Mouse (Mus musculus) CD8-positive naive resting alpha-beta T cell, adult 2 months (primary cell): ENCODE data around the gene C1s1.
A peak's percentile ranks its signal among the peaks of the same experiment; 100 is the strongest.
"Not testable (repeated sequence)": the region's sequence is repeated elsewhere in the genome, so short reads cannot be mapped to it uniquely, and the experiment has no call there.

Experiments
- DNase-seq, 2 experiments: peaks; one replicate each; pipeline ENCODE4 v3.0.0; 2022; ENCODE audit warnings: low read depth in 2 of 2, low spot score in 2 of 2

The C1s1 gene

DNA sequence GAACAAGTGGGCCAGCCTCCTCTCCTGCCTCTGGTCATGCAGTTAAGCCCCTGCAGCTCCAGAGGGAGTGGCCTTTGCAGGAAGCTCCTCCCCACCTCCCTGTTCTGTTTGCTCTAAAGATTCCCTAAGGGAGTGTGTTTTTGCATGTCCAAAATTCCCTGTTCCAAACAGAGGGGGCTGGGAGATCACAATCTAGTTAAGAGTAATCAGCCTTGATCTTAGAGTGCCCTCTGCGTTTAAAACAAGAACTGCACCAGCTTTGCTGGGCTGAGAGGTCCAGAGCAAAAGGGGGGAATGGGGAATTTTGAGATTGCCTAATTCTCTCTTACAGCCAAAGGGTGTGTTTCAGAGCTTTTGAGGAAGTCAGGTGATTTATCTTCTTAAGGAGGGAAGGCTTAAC, at the start of gene C1s1:
Gene C1s1, minus strand, starts transcription at position 76 of the 400 bp plus-strand sequence.
- not testable (repeated sequence) for DNase-seq

DNA sequence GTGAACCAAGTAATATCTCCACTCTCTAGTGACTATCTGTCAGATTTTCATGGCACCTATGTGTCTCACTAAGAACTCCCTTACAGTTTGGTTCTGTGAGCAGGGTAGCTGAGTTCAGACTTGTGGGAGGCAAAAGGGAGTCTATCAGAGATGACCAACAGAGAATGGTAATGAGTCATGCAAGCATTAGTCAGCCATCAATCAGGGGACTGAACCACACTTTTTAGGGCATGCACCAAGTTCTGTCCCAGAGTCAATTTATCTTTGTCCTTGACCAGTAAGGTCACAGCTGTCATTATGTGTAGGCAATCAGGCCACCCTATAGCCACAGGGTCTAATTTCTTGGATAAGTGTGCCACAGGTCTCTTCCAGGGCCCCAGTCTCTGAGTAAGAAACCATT, 46.6 kb upstream of the C1s1 start:
- no peak for DNase-seq

DNA sequence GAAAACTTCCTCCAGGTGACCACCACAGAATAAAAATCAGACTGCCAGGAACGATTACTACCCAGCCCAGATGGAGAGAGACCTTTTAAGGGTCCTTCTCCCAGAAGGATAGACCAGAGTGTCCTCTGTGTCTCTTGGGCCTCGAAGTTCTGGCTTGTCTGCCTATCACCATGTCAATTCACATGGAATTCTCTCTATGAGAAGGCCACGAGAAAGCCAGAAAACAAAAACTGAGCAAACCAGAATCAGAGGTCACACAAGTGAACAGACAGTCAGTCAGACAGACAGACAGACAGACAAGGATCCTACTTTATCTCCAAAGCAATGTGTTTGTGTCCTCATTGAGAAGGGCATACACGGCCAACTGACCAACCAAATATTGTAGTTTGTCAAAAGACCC, 44.1 kb upstream of the C1s1 start:
- DNase-seq, result no peak

DNA sequence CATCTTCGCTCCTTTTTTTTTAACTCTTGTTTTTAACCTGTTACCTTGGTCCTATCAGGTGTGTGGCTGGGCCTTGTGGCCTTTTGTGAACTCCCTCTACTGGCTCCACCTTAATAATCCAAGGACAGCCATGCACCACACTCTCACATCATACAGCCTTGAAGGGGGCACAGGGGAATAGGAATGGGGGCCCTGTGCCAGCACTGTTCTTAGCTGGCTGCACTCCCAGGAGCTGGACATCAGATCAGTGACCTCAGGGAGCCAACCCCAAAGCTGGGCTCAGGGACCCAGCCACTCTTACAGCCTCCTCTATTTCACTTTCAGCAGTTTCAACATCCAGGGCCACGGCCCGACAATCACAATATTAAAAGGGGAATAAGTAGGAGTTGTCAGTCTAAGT, 43.6 kb upstream of the C1s1 start:
- DNase-seq, result no peak

DNA sequence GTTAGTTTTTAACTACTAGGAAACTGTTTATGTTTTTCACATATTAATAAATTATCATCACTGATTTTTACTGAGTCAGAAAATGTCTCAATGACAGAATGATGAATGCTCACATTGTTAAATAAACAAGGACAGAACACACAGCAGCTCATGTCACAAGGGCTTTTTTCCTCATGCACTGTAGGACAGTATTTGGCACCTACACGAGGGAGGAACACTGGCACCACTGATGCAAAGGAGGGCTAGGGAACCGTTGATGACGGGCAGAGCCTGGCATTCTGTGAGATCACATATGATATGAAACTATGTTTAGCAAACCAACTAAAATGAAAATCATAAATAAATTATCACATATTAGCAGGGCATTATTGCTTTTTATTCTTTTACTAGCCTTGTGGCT, 42.8 kb upstream of the C1s1 start:
- DNase-seq, result no peak

DNA sequence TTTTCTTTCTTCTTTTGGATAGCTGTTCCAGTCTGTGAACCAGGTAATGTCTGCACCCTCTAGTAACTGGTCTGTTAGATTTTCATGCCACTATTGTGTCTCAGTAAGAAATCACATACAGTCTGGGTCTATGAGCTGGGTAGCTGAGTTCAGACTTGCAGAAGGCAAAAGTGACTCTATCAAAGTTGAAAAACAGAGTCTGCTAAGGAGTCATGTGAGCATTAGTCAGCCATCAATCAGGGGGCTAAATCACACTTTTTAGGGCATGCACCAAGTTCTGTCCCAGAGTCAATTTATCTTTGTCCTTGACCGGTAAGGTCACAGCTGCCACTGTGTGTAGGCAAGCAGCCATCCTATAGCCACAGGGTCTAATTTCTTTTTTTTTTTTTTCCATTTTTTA, 40.1 kb upstream of the C1s1 start:
- no peak for DNase-seq

DNA sequence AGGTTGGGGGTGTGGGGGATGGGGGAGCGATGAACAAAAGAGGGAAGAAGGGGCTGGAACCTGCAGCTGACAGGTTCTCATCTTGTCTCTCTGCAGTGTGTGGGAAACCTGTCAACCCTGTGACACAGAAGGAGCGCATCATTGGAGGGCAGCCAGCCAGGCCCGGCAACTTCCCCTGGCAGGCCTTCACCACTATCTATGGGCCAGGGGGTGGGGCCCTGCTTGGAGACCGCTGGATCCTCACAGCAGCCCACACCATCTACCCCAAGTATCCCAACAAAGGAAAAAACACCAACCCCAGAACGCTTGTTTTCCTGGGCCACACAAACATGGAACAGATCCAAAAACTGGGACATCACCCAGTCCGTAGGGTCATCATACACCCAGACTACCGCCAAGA, 38.0 kb upstream of the C1s1 start:
- DNase-seq, result not testable (repeated sequence)

DNA sequence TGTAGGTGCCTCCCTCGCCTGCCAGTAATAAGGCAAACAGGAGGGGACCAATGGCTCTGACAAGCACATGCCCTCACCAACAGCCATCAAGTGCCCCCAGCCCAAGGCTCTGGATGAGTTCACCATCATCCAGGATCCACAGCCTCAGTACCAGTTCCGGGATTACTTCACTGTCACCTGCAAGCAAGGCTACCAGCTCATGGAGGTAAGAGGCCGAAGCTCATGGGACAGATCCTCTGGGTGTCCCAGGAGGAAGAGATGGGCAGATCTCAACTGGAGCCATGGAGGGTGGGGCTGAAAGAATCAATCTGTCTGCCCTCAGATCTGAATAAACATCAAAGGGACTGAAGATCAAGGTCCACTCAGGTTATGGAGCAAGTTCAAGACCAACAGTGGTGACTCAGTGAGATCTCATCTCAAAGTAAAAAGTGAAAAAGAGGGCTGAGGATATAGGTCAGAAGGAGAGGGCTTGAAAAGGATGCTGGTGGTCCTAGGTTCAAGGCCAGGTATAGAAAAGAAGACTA, 33.1 kb upstream of the C1s1 start:
- DNase-seq, result not testable (repeated sequence)

DNA sequence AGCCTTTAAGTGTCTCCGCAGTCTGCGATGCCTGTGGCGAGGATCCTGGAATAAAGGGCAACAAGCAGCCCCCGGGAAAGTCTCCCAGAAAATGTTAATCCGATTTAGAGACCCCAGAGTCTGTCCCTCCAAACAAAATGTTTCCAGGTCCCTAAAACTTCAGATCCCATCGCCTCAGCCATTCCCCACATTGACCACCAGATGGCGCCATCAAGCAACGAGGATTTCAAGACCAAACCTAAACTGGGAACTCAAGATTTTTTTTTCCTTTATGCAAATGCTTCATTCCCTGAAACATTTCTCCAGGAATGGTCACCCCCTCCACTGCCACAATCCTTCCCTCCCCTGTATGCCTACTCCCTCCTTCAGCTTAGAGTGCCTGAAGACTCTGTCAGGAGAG, 27.9 kb upstream of the C1s1 start, which contains the start of gene C1rb:
Gene C1rb, plus strand, starts transcription at position 269 of the 400 bp plus-strand sequence.
- DNase-seq, result peak; percentile 38 to 50

DNA sequence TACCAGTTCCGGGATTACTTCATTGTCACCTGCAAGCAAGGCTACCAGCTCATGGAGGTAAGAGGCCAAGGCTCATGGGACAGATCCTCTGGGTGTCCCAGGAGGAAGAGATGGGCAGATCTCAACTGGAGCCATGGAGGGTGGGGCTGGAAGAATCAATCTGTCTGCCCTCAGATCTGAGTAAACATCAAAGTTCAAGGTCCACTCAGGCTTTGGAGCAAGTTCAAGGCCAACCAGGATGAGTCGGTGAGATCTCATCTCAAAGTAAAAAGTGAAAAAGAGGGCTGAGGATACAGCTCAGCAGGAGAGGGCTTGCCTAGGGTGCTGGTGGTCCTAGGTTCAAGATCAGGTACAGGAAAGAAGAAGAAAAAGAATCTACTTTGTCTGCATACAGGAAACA, 19.5 kb upstream of the C1s1 start:
- not testable (repeated sequence) for DNase-seq

DNA sequence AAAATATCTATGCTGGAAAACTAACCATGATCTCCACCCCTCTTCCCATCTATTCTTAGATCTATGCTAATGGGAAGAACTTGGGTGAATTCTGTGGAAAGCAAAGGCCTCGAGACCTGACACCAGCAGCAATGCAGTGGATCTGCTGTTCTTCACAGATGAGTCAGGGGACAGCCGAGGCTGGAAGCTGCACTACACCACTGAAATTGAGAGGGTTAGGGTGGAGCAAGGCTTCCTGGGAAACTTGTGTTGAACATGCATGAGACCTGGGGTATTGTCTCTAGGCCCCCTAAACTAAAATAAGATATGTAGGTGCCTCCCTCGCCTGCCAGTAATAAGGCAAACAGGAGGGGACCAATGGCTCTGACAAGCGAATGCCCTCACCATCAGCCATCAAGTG, 19.0 kb upstream of the C1s1 start:
- DNase-seq, result not testable (repeated sequence)

DNA sequence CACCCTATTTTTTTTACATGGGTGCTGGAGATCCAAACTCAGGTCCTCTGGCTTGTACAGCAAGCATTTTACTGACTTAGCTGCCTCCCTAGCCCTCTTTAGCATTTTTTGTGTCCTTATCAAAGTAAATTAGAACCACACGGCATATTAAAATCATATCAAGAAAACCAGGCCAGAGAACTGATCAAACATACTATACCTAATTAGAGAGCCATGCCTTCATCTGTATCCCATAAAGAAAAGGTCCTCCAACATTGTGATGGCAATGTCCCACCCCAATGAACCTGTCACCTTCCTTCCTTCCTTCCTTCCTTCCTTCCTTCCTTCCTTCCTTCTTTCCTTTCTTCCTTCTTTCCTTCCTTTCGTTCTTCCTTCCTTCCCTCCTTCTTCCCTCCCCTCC, 13.8 kb upstream of the C1s1 start:
- not testable (repeated sequence) for DNase-seq

DNA sequence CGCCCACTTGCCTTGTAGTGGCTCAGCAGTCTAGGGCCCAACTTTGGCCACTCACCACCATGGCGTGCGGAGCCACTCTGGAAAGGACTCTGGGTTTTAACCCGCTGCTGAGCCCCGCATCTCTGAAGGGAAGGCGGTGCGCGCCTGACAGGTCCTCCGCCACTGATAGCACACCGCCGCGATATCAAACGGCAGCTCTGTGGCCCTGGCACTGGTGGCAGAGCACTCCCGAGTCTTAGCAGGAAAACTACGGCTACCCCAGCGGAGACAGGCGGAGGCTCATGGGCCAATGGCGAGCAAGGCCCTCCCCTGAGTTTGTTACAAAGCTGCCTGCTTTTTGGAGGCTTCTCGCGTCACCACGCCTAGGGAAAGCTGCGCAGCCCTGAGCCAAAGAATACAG, 10.6 kb upstream of the C1s1 start:
- no peak for DNase-seq

DNA sequence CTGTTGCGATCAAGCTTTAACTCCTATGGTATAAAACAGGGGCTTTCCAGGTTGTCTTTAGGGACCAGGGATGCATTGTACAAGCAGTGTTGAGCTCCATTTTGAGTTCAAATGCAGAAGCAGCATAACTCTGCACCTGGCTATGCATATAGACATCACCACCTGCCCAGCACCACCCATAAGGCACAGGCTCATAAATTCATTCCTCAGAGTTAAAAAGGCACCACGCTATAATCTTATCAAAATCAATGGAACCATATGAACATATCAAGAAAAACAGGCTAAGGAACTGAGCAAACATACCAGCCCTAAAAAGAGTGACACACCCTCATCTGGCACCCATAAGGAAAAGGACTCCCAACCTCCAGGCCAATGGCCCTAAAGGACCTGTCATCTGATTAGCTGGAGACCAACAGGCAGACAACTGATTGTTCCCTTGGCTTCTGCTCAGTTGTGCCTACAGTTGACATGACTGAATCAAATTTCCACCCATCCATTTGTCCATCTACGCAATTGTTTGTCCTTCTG, 6.9 kb upstream of the C1s1 start:
- DNase-seq, result no peak

DNA sequence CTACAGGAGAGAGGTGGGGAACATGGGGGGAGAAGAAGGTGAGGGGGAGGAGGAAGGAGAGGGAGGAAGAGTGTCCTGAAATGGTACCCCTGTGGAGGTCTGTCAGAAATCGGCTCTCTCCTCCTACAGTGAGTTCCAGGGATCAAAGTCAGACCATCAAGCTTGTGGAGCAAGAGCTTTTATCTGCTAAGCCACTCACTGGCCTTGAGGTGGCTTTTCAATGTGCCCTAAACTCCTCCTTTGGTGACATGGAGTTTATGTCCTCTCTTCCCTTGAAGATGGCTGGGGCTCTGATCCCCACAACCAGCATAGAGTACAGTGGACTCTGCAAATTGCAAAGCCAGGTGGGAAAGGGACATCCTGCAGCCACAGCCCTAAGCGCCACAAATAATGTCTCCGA, 5.8 kb upstream of the C1s1 start:
- not testable (repeated sequence) for DNase-seq

DNA sequence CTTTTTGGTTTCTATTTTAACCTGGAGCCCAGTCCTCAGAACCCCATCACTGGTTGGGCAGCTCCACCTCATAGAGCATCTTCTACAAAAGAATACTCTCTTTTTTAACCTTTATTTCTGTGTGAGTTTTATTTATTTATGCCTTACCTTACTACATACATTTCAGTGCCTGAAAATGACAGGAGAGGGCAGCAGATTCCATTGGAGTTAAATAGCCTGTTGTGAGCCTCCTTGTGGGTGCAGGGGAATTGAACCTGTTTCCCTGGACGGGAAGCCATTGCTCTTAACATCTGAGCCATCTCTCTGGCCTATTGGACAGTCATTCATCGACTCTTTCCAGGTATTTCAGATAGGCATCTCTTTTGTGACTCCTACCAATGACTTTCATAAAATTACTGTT, 3.3 kb upstream of the C1s1 start:
- no peak for DNase-seq

DNA sequence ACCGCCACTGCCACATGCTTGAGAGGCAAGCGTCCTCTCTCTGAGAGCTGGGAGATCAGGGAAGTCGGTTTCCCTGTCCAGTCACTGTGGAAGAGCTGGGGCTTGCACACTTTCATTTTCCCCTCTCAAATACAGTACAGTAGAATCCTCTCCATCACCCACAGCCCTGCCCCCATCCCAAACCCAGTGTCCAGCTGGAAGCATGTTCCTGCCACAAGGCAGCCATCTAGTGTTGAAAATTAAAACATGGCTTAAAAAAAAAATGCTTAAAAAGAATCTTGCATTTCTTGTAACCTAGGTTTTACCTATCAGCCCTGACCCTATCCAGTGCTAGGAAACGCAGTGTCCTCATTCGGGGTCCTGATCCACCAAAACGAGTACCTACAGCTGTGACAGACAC, 2.3 kb upstream of the C1s1 start:
- no peak for DNase-seq

DNA sequence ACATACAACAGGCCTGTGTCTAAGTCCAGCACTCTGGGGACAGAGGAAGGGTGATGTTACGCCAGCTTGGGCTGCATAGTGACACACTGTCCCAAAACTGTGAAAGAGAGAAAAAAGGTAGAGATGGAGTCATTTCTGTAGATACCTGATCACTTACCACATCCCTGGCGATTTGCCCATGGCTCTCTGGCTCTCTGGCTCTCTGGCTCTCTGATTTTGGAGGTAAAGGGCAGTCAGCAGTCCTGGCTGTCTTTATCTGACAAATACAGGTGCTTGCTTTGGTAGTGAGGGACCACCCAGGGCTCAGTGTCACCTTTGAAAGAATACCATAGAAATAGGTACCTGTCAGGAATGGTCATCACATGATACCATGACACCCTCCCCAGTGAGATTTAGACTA, 983 bp downstream of the C1s1 start:
- not testable (repeated sequence) for DNase-seq

DNA sequence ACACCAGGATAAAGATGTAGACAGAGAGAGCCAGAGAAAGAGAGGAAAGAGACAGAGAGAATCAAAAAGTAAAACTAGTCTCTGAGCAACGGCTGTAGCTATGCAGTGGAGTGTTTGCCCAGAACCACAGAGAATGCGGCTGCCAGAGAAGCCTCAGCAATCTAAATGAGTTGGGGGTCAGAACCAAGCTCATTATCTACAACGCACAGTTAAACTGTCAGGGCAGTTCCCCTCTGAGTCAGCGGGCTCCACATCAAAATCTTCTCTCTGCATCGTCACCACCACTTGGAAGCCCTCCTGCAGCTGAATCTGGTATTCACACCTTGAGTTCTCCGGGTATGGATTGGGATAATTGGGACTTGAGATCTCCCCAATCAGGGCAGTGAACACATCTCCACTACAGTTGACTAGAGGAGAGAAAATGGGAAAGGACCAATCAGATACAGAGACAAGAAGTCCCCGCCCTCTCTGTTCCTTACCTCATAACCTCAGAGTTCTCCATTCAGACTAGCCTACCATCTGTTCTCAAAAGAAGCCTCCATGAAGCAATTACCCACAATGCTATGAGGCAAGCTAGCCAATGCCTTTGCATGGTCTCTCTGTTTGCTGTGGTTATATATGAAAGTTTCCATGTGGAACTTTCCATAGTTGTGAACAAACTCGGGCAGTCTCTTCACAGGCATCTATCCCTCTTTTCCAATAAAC, 5.9 kb downstream of the C1s1 start:
- DNase-seq, result not testable (repeated sequence)

DNA sequence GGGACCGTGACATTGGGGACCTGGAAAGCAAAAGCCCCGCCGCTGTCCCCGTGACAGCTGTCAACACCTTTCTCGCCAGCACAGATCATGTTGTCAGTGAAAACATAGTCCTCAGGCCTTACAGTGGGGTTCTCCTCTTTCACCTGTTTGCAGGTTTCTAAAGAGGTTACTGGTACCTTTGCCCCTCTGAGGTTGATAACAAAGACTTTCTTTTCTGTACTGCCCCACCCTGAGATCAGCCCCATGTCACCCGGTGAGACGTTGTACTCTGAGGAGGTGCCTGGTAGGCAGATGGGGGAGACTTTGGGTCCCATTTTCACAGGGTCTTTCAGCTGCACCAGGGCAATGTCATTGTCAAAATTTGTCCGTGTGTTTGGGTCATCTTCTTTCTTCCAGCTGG, 11.1 kb downstream of the C1s1 start:
- DNase-seq, result no peak

DNA sequence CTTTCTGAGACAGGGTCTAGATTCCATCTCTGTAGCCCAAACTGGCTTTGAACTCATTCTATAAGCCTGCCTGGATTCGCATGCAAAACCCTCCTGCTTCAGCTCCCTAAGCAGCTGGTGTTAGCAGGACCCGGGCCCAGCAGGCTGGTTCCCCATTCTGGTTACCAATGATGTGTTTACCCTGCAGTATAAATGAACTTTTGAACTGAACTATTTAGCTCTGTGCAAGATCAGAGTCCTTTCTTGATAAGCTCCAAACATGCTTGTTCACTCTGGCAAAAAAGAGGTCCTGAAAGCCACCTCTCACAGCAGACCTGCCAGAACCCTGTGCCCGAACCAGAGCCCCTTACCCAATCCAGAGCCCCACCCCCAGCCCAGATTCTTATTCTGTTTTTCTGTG, 14.3 kb downstream of the C1s1 start:
- no peak for DNase-seq

DNA sequence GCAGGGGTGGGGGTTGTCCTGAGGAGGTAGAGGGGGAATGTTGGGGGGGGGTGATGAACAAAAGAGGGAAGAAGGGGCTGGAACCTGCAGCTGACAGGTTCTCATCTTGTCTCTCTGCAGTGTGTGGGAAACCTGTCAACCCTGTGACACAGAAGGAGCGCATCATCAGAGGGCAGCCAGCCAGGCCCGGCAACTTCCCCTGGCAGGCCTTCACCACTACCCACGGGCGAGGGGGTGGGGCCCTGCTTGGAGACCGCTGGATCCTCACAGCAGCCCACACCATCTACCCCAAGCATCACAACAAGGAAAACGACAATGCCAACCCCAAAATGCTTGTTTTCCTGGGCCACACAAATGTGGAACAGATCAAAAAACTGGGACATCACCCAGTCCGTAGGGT, 20.1 kb downstream of the C1s1 start:
- not testable (repeated sequence) for DNase-seq

DNA sequence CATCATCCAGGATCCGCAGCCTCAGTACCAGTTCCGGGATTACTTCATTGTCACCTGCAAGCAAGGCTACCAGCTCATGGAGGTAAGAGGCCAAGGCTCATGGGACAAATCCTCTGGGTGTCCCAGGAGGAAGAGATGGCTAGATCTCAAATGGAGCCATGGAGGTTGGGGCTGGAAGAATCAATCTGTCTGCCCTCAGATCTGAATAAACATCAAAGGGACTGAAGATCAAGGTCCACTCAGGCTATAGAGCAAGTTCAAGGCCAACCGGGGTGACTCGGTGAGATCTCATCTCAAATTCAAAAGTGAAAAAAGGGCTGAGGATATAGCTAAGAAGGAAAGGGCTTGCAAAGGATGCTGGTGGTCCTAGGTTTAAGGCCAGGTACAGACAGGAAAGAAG, 24.4 kb downstream of the C1s1 start:
- not testable (repeated sequence) for DNase-seq
